Mouse (Mus musculus): ENCODE results near the gene Agtpbp1.

GRCm38 (mm10) chr13:59447130-59447529 lies 137.9 kb downstream of the Agtpbp1 start:
- TF ChIP-seq CTCF (IDR thresholded peaks at IDR 0.05; ENCODE audit: borderline replicate concordance, control insufficient read depth, extremely low read depth, insufficient read depth, low read length, poor library complexity) (no peak), POLR2A (IDR thresholded peaks at IDR 0.05; ENCODE audit: control insufficient read depth, extremely low read depth, insufficient read depth, low read length, poor library complexity) (no peak)
